Mouse (Mus musculus) testis, adult 2 months (tissue): Measurements from ENCODE around the gene Spata5.

Source experiments
- CTCF ChIP-seq: fragments of 200-500 bp; IDR thresholded peaks from 2 replicates; pipeline ENCODE4 v1.5.1; 2012; ENCODE audit warnings: low read depth, mild to moderate bottlenecking, inconsistent platforms, low read length, moderate library complexity; ENCODE audit not compliant: control insufficient read depth, insufficient read depth, insufficient replicate concordance
- POLR2A ChIP-seq: fragments of 200-500 bp; IDR thresholded peaks from 2 replicates; pipeline ENCODE4 v1.6.1; 2012; ENCODE audit warnings: low read depth, mild to moderate bottlenecking, inconsistent platforms, low read length, moderate library complexity; ENCODE audit not compliant: control insufficient read depth

GRCm38 (mm10) chr3:37397646-37398045 is 22.1 kb upstream of the Spata5 start:
- TF ChIP-seq CTCF (no peak), POLR2A (no peak)
